Mouse (Mus musculus) adipocyte (in vitro differentiated cells): Measurements from ENCODE around the gene Olfr490.

Experiments used
- DNase-seq: peaks from one replicate; pipeline ENCODE4 v3.0.0-alpha.2; 2016; ENCODE audit warnings: low spot score

The Olfr490 gene

GRCm38 (mm10) chr7:108288834-108289233, at the start of gene Olfr490:
TSS of gene Olfr490 (minus strand) at chr7:108288934.
- no peak for DNase-seq

- no peak for DNase-seq
Observed at GRCm38 (mm10) chr7:108323574-108323973, 34.8 kb upstream of the Olfr490 start, which contains the start of gene Olfr492. TSS of gene Olfr492 (minus strand) at chr7:108323674.

DNA sequence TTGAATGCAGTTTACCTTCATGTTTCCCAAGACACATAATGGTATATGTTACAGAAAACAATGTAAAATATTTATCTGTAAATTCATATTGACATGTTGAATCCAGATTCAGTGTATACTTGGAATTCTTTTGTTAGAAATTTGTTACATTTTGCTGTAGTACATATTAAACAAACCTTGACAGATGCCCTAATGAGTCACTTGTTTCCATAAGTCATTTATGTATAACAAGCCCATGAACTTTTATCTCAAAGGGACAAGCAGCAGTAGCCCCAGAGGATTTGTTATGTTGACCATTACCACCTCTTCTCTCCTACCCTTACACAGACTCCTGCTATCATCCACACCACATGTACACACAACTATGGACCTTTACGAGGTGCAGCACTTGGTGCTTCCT, 24.4 kb upstream of the Olfr490 start, which contains the start of gene Olfr491:
Gene Olfr491, plus strand, starts transcription at position 301 of the 400 bp plus-strand sequence.
- no peak for DNase-seq

DNA sequence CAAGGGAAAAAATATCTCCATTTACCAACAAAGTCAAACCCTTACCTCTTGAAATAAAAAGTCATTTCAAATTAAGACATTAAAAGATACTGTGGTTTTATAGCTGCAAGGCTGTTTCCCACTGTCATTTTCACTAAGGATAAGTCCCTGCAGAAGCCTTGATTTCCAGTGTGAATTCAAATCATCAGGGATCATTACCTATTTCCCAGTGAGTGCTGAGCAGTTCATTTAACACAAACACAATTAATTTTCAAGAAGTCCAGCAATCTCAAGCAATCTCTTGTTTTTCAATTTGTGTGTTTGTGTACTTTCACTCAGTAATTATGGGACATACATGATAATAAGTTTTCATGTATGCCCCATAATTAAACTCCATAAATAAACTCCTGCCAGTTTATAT, 30.5 kb downstream of the Olfr490 start, which contains the start of gene Olfr488:
Gene Olfr488, minus strand, starts transcription at position 101 of the 400 bp plus-strand sequence.
- DNase-seq: no peak
